Mouse (Mus musculus) embryonic fibroblast, embryonic 13.5 days (primary cell): ENCODE measurements at regions not wholly inside any gene's neighbourhood (a gene's known extent, or its start where the extent isn't known, plus 50 kb on each side); places are given as distances from the start of the nearest gene placed in this dataset.

Source experiments
- CTCF ChIP-seq: IDR thresholded peaks from 2 replicates; pipeline ENCODE4 v1.5.1; 2011; ENCODE audit warnings: mild to moderate bottlenecking, control low read depth, low read length, moderate library complexity, borderline replicate concordance; ENCODE audit not compliant: insufficient read depth
- POLR2A ChIP-seq: IDR thresholded peaks from 2 replicates; pipeline ENCODE4 v1.6.1; 2011; ENCODE audit warnings: low read depth, mild to moderate bottlenecking, control low read depth, low read length, moderate library complexity

DNA sequence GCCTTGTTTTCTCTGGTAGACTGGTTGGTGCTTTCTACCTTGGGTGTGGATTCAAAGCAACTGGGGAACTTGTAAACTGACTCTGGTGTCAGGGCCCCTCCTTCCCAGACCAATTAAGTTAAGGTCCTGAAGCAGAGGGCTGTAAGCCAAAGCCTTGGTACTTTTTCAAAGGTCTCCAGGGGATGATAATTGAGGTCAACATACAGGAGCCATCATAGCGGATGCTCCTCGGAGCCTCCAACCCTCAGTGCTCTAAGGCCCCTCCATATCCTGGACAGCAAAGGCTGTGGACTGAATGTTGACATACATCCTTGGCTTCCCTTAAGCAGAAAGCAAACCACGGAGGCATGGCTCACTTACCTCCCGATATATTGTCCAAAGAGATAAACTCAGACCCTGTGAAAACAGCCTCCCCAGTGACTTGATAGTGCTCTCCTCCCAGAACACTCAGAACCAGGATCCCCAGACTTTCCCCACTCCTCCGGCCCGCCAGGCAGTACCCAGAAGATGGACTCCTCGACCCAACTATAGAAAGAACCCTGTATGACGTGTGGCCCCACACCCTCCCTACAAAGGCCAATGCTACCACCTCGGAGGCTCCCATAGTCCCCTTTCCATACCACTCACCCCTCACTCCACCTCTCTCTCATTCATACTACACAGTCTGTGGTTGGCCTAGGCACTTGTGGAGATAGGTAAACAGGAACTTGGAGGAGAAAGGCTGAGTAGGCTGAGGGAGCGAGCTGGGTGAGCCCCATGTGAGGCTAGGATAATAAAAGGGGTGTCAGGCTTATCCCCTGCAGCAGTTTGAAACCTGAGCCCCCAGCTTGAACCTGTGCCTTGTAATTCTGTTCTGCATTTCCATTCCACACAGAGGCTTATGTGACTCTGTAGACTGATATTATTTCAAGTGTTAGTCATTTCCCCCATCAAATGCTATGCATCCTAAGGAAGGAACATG is 118.8 kb upstream of the Arid1b start:
- TF ChIP-seq POLR2A = no peak
- TF ChIP-seq CTCF = no peak
